Mouse (Mus musculus): ENCODE data around the gene Fam71b. TPM values are rescaled to one million over a fixed set of nuclear protein-coding genes. Genes with fewer than 3 reads are reported as not detected.

Gene Fam71b
- not detected in 2 replicates for polyA plus RNA-seq (2015; fragmentation: Nextera tagmentation; extraction: Ambion mirVana)

DNA sequence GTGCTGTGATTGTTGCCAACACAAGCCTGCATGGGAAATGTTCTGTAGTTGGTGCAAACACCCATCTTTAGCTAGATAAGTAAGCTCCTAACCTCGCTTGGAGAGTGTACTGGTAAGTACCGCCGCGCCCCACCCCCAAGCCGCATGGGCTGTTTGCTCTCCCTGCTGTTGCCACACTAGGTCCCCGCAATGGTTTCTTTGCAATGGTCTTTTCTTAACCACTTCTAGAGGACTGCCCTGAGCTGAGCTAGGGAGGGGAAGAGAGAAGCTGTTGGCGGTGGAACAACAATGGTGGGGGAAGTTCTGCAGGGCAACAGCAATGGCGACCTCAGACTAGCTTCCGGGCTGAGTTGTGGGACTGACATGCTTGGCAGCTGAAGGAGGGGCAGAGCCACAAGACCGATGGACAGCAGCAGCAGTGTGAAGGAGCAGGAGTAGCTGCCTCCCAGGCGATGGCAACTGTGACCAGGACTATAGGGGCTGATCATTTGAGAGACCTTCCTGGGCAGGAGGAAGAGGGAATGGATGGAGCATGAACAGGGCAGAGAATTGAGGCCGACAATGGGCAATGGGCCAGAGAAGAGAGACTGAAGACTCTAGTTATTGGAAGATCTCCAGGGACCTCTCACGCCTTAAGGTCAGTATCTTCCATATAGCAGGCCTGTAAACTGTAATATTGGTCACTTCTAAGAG, at the start of gene Fam71b:
Gene Fam71b (plus strand): TSS at position 393 of the 693 bp plus-strand sequence.
- no peaks in the 10 kb centered on the region for H3K4me1 ChIP-seq (replicated peaks)
- no peak within 1 kb of the TSS for H3K4me2 ChIP-seq (replicated peaks)
- no peaks in the 10 kb centered on the region for H3K27me3 ChIP-seq (replicated peaks)
- no peak for ATAC-seq
- no peaks in the 10 kb centered on the region for H3K36me3 ChIP-seq
- H3K9me3 ChIP-seq = no peaks in the 10 kb centered on the region
- H3K4me3 ChIP-seq (replicated peaks) = no peak within 1 kb of the TSS
- H3K9ac ChIP-seq = no peak within 1 kb of the TSS
- 73% methylated on average over 13 of the region's 13 CpGs for WGBS
- H3K27ac ChIP-seq = no peak within 1 kb of the TSS

DNA sequence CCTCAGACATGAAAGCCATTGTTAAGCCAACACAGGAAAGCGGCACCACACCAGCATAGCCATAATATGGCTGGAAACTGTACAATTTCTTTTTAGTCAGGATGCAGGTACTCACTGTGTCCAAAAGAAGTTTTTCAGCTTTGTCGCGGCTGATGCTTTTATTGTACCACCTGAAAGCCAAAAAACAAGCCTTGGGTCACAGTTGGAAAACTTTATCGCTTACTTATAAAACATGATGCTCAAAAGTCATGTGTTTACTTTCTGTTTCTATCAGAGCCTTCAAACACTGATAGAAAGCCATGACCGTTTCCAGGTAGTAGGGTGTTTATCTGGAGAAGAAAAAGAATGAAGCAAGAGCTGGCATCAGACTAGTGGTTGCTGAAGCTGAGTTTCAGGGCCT, 48.6 kb upstream of the Fam71b start:
- WGBS = 80% methylated on average over 5 of the region's 5 CpGs
- Histone ChIP-seq H3K27me3 (replicated peaks) (no peaks in the 10 kb centered on the region), H3K4me3 (replicated peaks) (no peak overlapping the region), H3K9ac (no peak overlapping the region), H3K4me2 (replicated peaks) (no peak overlapping the region), H3K27ac (no peak overlapping the region), H3K4me1 (replicated peaks) (no peaks in the 10 kb centered on the region), H3K9me3 (no peaks in the 10 kb centered on the region), H3K36me3 (no peaks in the 10 kb centered on the region)
- ATAC-seq = no peak

DNA sequence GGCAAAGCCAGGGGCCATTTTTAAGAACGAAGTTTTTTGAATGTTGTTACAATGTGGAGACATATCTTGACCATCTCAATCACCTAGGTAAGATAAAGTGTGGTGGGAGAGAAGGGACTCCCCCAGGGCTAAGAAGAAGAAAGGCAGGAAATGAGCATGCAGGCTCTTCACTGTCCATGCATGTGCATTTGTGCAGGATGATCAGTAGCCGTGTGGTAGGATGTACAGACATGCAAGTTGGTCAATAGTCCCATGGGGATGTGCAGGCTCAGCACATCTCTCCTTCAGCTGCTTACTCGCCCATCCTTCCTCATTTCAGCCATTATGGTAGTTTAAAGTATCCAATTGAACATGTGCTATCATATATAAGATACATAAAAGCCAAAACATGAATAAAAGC, 47.9 kb upstream of the Fam71b start:
- Histone ChIP-seq H3K4me1 (replicated peaks) (no peaks in the 10 kb centered on the region), H3K27ac (no peak overlapping the region), H3K9me3 (no peaks in the 10 kb centered on the region), H3K4me2 (replicated peaks) (no peak overlapping the region), H3K9ac (no peak overlapping the region), H3K36me3 (no peaks in the 10 kb centered on the region), H3K4me3 (replicated peaks) (no peak overlapping the region), H3K27me3 (replicated peaks) (no peaks in the 10 kb centered on the region)
- no peak for ATAC-seq
- 79% methylated on average over 3 of the region's 3 CpGs for WGBS

DNA sequence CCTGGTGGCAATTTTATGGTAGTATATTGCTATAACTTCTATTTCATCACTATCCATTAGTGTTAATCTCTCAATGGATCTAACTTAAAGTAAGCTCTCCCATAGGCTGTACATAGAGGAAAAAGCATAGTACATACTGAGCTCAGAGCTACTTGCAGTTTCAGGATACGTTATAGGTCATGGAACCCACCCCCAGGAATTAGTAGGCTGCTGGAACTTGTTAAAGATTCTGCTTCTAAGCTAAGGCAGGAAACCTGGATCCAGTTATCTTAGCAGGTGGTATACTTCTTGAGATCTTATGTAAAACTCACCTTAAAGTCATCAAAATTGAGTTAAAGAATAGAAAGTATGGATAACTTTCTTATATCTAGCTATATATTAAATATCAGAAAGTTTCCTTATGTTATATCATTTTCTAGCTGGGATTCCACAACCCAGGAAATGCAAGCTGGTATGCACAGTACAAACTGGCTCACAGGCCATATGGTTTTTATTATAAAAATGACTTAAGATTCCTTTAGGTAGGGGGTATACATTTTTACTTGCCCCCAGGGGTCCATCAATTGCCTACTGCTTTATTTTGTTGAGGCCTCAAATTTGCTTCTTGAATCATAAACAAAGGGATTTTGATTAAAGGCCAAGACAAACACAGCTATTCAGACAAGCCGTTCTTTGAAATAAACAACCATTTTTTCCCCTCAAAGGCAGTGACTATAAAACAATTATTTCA, 46.5 kb upstream of the Fam71b start:
- Histone ChIP-seq H3K4me3 (replicated peaks) (no peak overlapping the region), H3K4me2 (replicated peaks) (no peak overlapping the region), H3K27ac (no peak overlapping the region), H3K4me1 (replicated peaks) (no peaks in the 10 kb centered on the region), H3K9me3 (no peaks in the 10 kb centered on the region), H3K9ac (no peak overlapping the region), H3K36me3 (no peaks in the 10 kb centered on the region), H3K27me3 (replicated peaks) (no peaks in the 10 kb centered on the region)
- 40% methylated on average over 2 of the region's 2 CpGs for WGBS
- no peak for ATAC-seq

DNA sequence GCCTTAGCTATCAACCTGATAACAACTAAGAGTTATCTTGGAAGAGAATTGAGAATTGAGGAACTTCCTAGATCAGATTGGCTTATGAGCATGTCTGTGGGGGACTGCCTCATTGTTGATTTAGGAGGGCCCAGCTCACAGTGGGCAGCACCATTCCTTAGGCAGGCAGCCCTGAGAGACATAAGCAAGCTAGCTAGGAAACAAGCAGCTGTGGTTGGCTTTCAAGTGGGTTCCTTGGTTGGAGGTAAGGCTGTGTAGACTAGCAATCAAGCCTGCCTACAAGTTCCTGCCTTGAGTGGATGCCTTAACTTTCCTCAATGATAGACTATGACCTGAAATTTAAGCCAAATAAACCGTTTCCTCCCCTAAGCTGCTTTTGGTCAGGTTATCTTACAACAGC, 38.0 kb upstream of the Fam71b start:
- ATAC-seq = no peak
- Histone ChIP-seq H3K9me3 (no peaks in the 10 kb centered on the region), H3K36me3 (no peaks in the 10 kb centered on the region), H3K9ac (no peak overlapping the region), H3K27ac (no peak overlapping the region), H3K4me1 (replicated peaks) (no peaks in the 10 kb centered on the region), H3K4me3 (replicated peaks) (no peak overlapping the region), H3K4me2 (replicated peaks) (no peak overlapping the region), H3K27me3 (replicated peaks) (no peaks in the 10 kb centered on the region)
- 72% methylated on average over 1 of the region's 1 CpGs for WGBS

DNA sequence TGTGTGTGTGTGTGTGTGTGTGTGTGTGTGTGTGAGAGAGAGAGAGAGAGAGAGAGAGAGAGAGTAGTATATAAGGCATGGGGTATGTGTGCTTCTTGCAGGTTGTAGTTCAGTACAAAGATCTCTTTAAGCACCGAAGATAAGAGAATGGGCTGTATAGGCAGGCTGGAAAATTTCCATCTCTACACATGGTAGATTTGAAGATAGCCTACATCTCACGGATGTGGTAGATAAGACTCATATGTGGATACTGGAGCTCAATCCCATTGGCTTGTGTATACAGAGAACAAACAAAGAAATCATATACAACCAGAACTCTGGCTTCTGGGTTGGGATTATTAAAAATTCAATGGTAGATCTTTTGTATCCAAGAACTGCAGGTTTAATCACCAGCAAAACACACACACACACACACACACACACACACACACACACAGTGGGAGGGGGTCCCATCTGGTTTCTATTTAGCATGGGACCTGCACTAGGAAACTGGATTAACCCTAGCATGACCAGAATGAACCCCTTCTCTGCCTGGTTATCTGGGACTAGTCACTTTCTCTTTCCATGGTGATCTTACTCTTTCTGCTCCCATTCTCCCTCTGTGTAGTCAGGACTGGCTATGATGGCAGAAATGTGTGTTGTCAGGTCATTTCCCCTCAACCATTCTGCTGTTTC, 35.2 kb upstream of the Fam71b start:
- Histone ChIP-seq H3K4me2 (replicated peaks) (no peak overlapping the region), H3K4me1 (replicated peaks) (no peaks in the 10 kb centered on the region), H3K27ac (no peak overlapping the region), H3K4me3 (replicated peaks) (no peak overlapping the region), H3K27me3 (replicated peaks) (no peaks in the 10 kb centered on the region), H3K36me3 (no peaks in the 10 kb centered on the region), H3K9me3 (no peaks in the 10 kb centered on the region), H3K9ac (no peak overlapping the region)
- WGBS = 71% methylated on average over 2 of the region's 2 CpGs
- ATAC-seq = no peak

DNA sequence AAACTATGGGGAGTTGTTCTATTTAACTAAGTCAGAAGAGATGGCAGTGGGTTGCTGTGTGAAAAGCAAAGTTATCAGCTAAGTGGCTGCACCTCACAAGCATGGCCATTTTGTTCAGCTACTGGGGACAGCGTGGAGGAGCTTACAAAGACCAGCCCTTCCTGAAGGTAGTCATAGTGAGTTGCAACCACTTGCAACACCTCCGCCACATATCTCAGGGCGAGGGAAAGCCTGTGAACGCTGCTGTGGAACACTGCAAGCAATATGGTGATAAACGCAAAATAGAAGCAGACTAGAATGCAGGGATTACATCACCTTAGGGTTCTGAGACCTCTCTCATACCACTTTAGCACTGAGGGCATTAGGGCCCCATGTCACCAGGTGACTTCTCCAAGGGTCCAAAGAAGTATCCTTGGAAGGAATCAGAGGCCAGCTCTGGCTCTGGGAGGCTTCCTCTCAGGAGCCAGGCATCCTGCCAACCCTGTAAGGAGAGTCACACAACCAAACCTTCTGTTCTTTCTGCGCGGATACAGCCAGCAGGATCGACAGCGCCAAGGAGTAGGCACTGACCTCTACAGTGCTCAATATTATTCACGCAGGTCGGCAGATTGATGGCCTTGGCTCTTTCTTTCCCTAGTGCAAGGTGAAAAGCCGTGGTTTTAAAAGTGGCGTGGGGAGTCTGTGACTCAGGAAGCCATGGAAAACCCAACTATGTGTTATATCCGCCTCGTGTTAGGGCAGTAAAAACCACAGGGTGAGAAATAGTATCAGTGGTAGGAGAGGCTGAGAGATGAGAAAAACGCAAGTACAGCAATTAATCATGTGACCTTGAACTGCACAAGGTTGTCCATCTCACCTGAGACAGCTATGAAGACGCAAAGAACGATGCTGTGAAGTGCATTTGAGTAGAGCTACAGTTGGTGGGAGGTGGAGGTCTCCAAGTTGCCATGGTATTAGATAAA, 34.0 kb upstream of the Fam71b start:
- Histone ChIP-seq H3K36me3 (no peaks in the 10 kb centered on the region), H3K27me3 (replicated peaks) (no peaks in the 10 kb centered on the region), H3K27ac (no peak overlapping the region), H3K9ac (no peak overlapping the region), H3K4me2 (replicated peaks) (no peak overlapping the region), H3K4me3 (replicated peaks) (no peak overlapping the region), H3K9me3 (no peaks in the 10 kb centered on the region), H3K4me1 (replicated peaks) (no peaks in the 10 kb centered on the region)
- WGBS = 80% methylated on average over 18 of the region's 18 CpGs
- no peak for ATAC-seq

DNA sequence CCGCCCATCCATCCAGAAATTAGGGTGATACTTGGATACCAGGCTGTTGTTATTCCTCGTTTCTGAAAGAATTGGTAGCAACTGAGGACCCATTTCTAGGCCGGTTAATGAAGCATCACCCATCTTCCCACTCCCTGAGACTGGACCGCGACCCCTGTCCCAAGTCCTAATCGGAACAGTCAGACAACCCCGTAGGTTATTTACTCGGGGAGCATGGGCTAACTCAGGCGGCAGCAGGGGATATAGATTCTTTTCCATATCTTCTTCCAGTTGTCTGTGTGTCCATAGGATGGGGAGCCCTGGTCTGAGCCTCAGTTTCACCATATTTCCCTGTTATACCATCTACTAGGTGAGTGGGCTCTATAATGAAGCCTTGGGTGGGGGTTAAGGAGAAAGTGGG, 32.5 kb upstream of the Fam71b start:
- WGBS = 92% methylated on average over 9 of the region's 9 CpGs
- H3K9me3 ChIP-seq = no peaks in the 10 kb centered on the region
- H3K27ac ChIP-seq = no peak overlapping the region
- no peaks in the 10 kb centered on the region for H3K4me1 ChIP-seq (replicated peaks)
- H3K4me3 ChIP-seq (replicated peaks) = no peak overlapping the region
- no peak overlapping the region for H3K9ac ChIP-seq
- H3K4me2 ChIP-seq (replicated peaks) = no peak overlapping the region
- no peaks in the 10 kb centered on the region for H3K36me3 ChIP-seq
- ATAC-seq = no peak
- no peaks in the 10 kb centered on the region for H3K27me3 ChIP-seq (replicated peaks)

DNA sequence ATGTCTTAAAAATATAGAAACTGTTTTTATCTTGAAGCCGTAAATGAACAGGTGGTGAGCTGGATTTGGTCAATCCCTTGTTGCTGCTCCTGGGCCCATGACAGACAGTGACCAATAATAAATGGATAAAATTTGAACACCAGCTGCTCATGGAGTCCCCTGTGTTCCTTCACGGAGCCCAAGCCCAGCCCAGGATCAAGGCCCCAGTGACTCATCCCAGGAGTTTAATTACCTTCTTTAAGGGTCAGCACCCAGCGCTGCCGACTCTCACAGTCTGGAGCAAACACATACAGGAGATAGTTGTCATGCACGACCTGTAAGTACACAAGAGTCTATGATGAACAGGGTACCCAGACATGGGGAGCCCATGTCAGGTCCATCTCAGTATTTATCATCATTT, 30.6 kb upstream of the Fam71b start:
- Histone ChIP-seq H3K4me1 (replicated peaks) (no peaks in the 10 kb centered on the region), H3K27ac (no peak overlapping the region), H3K9ac (no peak overlapping the region), H3K4me2 (replicated peaks) (no peak overlapping the region), H3K4me3 (replicated peaks) (no peak overlapping the region), H3K27me3 (replicated peaks) (no peaks in the 10 kb centered on the region), H3K36me3 (no peaks in the 10 kb centered on the region), H3K9me3 (no peaks in the 10 kb centered on the region)
- 38% methylated on average over 5 of the region's 5 CpGs for WGBS
- no peak for ATAC-seq

DNA sequence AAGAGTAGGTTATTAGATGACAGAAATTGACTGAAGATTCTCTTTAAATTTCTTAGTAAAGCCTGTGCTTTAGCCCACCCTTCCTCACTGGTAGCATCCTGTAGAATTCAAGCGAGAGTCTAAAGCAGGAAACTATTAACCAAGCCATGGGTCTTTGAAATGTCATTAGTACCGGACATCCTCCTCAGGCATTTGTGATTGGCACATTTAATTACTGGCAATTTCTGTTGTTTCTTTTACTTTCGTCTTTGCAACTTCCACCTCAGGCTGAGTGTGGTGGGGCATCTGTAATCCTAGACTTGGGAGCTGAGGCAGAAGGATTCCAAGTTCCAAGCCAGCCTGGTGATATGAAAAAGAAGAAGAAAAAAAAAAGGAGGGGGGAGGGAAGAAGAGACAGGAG, 30.0 kb upstream of the Fam71b start:
- Histone ChIP-seq H3K27me3 (replicated peaks) (no peaks in the 10 kb centered on the region), H3K27ac (no peak overlapping the region), H3K4me1 (replicated peaks) (no peaks in the 10 kb centered on the region), H3K4me3 (replicated peaks) (no peak overlapping the region), H3K9ac (no peak overlapping the region), H3K9me3 (no peaks in the 10 kb centered on the region), H3K36me3 (no peaks in the 10 kb centered on the region), H3K4me2 (replicated peaks) (no peak overlapping the region)
- ATAC-seq = no peak
- WGBS = 59% methylated on average over 3 of the region's 3 CpGs

DNA sequence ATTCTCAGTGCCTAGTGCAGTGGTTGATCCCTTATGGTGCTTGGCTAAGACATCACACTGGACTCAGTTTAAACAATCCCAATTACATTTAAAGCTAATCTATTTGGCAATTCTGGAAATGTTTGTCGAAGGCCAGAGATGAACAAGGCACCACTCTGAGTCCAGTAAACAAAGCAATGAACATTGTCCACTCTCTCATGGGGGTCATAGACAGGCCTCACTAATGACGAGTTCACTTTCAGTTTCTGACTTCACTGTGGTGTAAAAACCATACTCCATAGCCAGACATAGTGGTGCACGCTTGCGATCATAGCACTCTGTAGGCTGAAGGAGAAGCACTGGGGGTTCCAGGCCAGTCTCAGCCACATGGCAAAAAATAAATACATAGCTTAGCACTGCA, 25.9 kb upstream of the Fam71b start:
- no peaks in the 10 kb centered on the region for H3K4me1 ChIP-seq (replicated peaks)
- no peak overlapping the region for H3K4me3 ChIP-seq (replicated peaks)
- no peak overlapping the region for H3K27ac ChIP-seq
- ATAC-seq = no peak
- H3K27me3 ChIP-seq (replicated peaks) = no peaks in the 10 kb centered on the region
- H3K36me3 ChIP-seq = no peaks in the 10 kb centered on the region
- WGBS = 85% methylated on average over 4 of the region's 4 CpGs
- no peaks in the 10 kb centered on the region for H3K9me3 ChIP-seq
- H3K4me2 ChIP-seq (replicated peaks) = no peak overlapping the region
- no peak overlapping the region for H3K9ac ChIP-seq

DNA sequence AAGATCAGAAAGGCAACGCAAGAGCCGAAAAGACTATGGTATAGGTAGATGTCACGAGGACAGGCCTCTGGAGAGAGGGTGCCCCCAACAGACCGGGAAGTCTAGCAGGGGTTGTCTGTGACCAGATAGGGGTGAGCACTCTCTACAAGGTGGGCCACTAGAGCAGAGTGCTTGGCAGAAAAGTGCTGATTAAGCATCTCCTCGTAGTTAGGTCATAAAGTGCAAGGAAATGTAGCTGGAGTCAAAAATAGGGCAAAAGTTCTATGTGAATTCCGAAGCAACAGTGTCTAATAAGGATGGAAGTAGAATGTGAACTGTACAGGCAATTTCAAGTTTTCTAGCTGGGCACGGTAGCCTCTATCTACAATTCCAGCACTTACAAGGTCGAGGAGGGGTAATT, 25.1 kb upstream of the Fam71b start:
- no peak overlapping the region for H3K9ac ChIP-seq
- 91% methylated on average over 8 of the region's 8 CpGs for WGBS
- H3K27ac ChIP-seq = no peak overlapping the region
- no peaks in the 10 kb centered on the region for H3K9me3 ChIP-seq
- no peak for ATAC-seq
- no peaks in the 10 kb centered on the region for H3K4me1 ChIP-seq (replicated peaks)
- no peaks in the 10 kb centered on the region for H3K27me3 ChIP-seq (replicated peaks)
- H3K36me3 ChIP-seq = no peaks in the 10 kb centered on the region
- H3K4me2 ChIP-seq (replicated peaks) = no peak overlapping the region
- H3K4me3 ChIP-seq (replicated peaks) = no peak overlapping the region

Measured in intestine, embryonic 15.5 days (tissue).